Mouse (Mus musculus) limb, embryonic 14.5 days (tissue): ENCODE results near the gene Ace2. TPM values are rescaled to one million over a fixed set of nuclear protein-coding genes. Genes with fewer than 3 reads are reported as not detected.

Experiments
- ATAC-seq: fragments of 200-750 bp; cut with Nextera tagmentation; 2 replicates; pipeline ENCODE4 v1.8.0; 2017; ENCODE audit warnings: low read depth, moderate number of reproducible peaks, moderate TSS enrichment; ENCODE audit not compliant: low FRiP score
- DNase-seq: peaks from one replicate; pipeline ENCODE4 v3.0.0-alpha.2; 2015; ENCODE audit warnings: low spot score
- H3K27ac ChIP-seq: fragments of 300-500 bp; sonication (generic); replicated peaks from 2 replicates; pipeline ENCODE4 v1.5.1; 2014; ENCODE audit warnings: low read depth, mild to moderate bottlenecking, low read length, moderate library complexity, mixed read lengths
- H3K27me3 ChIP-seq: fragments of 300-500 bp; sonication (generic); 2 replicates; pipeline ENCODE4 v1.6.1; 2014; ENCODE audit warnings: low read length, mixed read lengths; ENCODE audit not compliant: control insufficient read depth, insufficient read depth
- H3K36me3 ChIP-seq: fragments of 300-500 bp; sonication (generic); 2 replicates; pipeline ENCODE4 v1.6.1; 2014; ENCODE audit warnings: mild to moderate bottlenecking, low read length, moderate library complexity, mixed read lengths; ENCODE audit not compliant: control insufficient read depth, insufficient read depth
- H3K4me1 ChIP-seq: fragments of 300-500 bp; sonication (generic); 2 replicates; pipeline ENCODE4 v1.6.1; 2014; ENCODE audit warnings: antibody characterized with exemption, low read length, mixed read lengths; ENCODE audit not compliant: control insufficient read depth, insufficient read depth
- H3K4me2 ChIP-seq: fragments of 300-500 bp; sonication (generic); replicated peaks from 2 replicates; pipeline ENCODE4 v1.6.1; 2014; ENCODE audit warnings: low read depth, mild to moderate bottlenecking, low read length, moderate library complexity; ENCODE audit not compliant: severe bottlenecking
- H3K4me3 ChIP-seq: fragments of 300-500 bp; sonication (generic); replicated peaks from 2 replicates; pipeline ENCODE4 v1.5.1; 2014; ENCODE audit warnings: low read length
- H3K9ac ChIP-seq: fragments of 300-500 bp; sonication (generic); 2 replicates; pipeline ENCODE4 v1.6.1; 2014; ENCODE audit warnings: mild to moderate bottlenecking, low read depth, low read length, moderate library complexity; ENCODE audit not compliant: severe bottlenecking
- H3K9me3 ChIP-seq: fragments of 300-500 bp; sonication (generic); 2 replicates; pipeline ENCODE4 v1.6.1; 2016; ENCODE audit warnings: low read length; ENCODE audit not compliant: control insufficient read depth
- POLR2A ChIP-seq: fragments of 200-500 bp; IDR thresholded peaks from 2 replicates; pipeline ENCODE4 v1.8.0; 2012; ENCODE audit warnings: inconsistent platforms, mild to moderate bottlenecking, moderate library complexity, borderline replicate concordance; ENCODE audit not compliant: insufficient read depth, insufficient read length; ENCODE audit errors: extremely low read depth
- WGBS: fragments of 180-500 bp; shearing (Covaris S2); extraction: QIAGEN DNeasy Blood & Tissue Kit; methylation state at CpG from one replicate; pipeline ENCODE4 v1.1.7; 2014; 5-methylcytosine and 5-hydroxymethylcytosine counted together
- polyA plus RNA-seq, 2 experiments: library from polyadenylated mRNA; depleted of rRNA in 1 of 2; stranded (reverse) in 1 of 2; unstranded in 1 of 2; fragments of >200 nt; fragmentation: Nextera tagmentation in 1 of 2; extraction: Ambion mirVana in 1 of 2; gene quantifications; 2 replicates each; pipeline versions ENCODE4 v1.2.1 to v1.2.3; 2012 to 2014

The Ace2 gene
- polyA plus RNA-seq, 2 experiments = 2.4 to 6.2 TPM

DNA sequence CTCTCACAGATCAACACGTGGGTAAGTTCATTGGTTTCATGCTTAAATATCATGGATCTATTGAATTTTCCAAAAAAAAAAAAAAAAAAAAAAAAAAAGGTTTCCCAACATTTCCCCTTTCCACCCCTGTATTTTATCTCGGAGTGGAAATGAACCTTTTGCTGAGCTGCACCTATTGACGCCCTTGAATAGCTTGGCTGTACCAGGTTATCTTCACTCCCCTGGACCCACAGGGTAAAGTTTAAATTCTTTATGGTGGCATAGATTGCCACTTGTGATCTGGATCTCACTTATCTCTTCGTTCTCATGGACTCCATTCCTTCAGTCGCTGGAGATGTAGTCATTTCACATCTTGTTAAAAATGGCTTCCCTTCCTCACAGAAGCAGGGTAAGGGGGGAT, 15.5 kb downstream of the Ace2 start:
- no peak for TF ChIP-seq POLR2A
- Histone ChIP-seq H3K9me3 (no peaks in the 10 kb centered on the region), H3K4me3 (no peak overlapping the region), H3K4me2 (no peak overlapping the region), H3K27me3 (no peaks in the 10 kb centered on the region), H3K27ac (no peak overlapping the region), H3K4me1 (no peaks in the 10 kb centered on the region), H3K9ac (no peak overlapping the region), H3K36me3 (no peaks in the 10 kb centered on the region)
- ATAC-seq (no peak), DNase-seq (no peak)
- 81% methylated on average over 5 of the region's 5 CpGs for WGBS

- WGBS = 33% methylated on average over 1 of the region's 1 CpGs
- H3K27me3 ChIP-seq = no peaks in the 10 kb centered on the region
Observed at GRCm38 (mm10) chrX:164164681-164165080, 25.5 kb downstream of the Ace2 start.

DNA sequence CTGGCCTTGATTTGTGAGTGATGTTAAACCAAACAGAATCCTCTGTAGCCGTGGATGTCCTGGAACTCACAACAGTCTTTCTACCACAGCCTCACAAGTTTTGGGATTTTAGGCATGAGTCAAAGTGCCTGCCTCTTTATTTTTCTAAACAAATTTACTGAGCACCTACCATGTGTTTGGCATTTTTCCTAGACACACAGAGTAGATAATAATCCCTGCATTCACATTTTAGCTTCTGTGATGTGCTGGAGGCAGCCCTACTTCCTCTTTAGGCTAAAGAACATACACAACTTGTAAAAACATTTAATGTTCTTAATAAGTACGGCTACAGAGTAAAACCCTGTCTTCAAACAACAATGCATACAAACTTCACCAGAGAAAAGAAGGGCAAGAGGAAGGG, 31.9 kb downstream of the Ace2 start:
- Histone ChIP-seq H3K36me3 (no peaks in the 10 kb centered on the region), H3K9me3 (no peaks in the 10 kb centered on the region), H3K4me1 (no peaks in the 10 kb centered on the region), H3K4me2 (no peak overlapping the region), H3K4me3 (no peak overlapping the region), H3K27ac (no peak overlapping the region), H3K9ac (no peak overlapping the region), H3K27me3 (no peaks in the 10 kb centered on the region)
- no peak for TF ChIP-seq POLR2A
- WGBS = 50% methylated on average over 2 of the region's 2 CpGs
- ATAC-seq (no peak), DNase-seq (no peak)

More at GRCm38 (mm10) chrX:164164681-164165080, 25.5 kb downstream of the Ace2 start:
- no peak for TF ChIP-seq POLR2A
- H3K4me2 ChIP-seq = no peak overlapping the region
- no peak overlapping the region for H3K9ac ChIP-seq
- no peaks in the 10 kb centered on the region for H3K9me3 ChIP-seq
- no peaks in the 10 kb centered on the region for H3K4me1 ChIP-seq
- H3K36me3 ChIP-seq = no peaks in the 10 kb centered on the region
- H3K4me3 ChIP-seq = no peak overlapping the region
- DNase-seq (no peak), ATAC-seq (no peak)
- no peak overlapping the region for H3K27ac ChIP-seq

GRCm38 (mm10) chrX:164173880-164174279, 34.7 kb downstream of the Ace2 start:
- no peak for ATAC-seq
- H3K27me3 ChIP-seq = no peaks in the 10 kb centered on the region
- WGBS = 85% methylated on average over 4 of the region's 4 CpGs

GRCm38 (mm10) chrX:164175311-164175710, 36.2 kb downstream of the Ace2 start:
- H3K4me2 ChIP-seq = no peak overlapping the region
- no peak overlapping the region for H3K9ac ChIP-seq
- no peak for TF ChIP-seq POLR2A
- ATAC-seq = no peak
- H3K27me3 ChIP-seq = 0 out of 2 replicates have a peak, but pooled peaks cover 5% of the 10 kb centered on the region
- H3K4me3 ChIP-seq = no peak overlapping the region
- no peaks in the 10 kb centered on the region for H3K36me3 ChIP-seq
- no peaks in the 10 kb centered on the region for H3K4me1 ChIP-seq
- no peak for DNase-seq
- 94% methylated on average over 1 of the region's 1 CpGs for WGBS
- no peaks in the 10 kb centered on the region for H3K9me3 ChIP-seq
- H3K27ac ChIP-seq = no peak overlapping the region

More at GRCm38 (mm10) chrX:164173880-164174279, 34.7 kb downstream of the Ace2 start:
- H3K36me3 ChIP-seq = no peaks in the 10 kb centered on the region
- TF ChIP-seq POLR2A = no peak
- no peak overlapping the region for H3K4me2 ChIP-seq
- H3K9ac ChIP-seq = no peak overlapping the region
- H3K4me1 ChIP-seq = no peaks in the 10 kb centered on the region
- DNase-seq = no peak
- no peak overlapping the region for H3K27ac ChIP-seq
- no peaks in the 10 kb centered on the region for H3K9me3 ChIP-seq
- H3K4me3 ChIP-seq = no peak overlapping the region

- ATAC-seq (no peak), DNase-seq (no peak)
- Histone ChIP-seq H3K4me2 (no peak overlapping the region), H3K9ac (no peak overlapping the region), H3K4me1 (no peaks in the 10 kb centered on the region), H3K9me3 (no peaks in the 10 kb centered on the region), H3K27ac (no peak overlapping the region), H3K36me3 (no peaks in the 10 kb centered on the region), H3K27me3 (0 out of 2 replicates have a peak, but pooled peaks cover 5% of the 10 kb centered on the region), H3K4me3 (no peak overlapping the region)
- 73% methylated on average over 2 of the region's 2 CpGs for WGBS
- no peak for TF ChIP-seq POLR2A
Observed at GRCm38 (mm10) chrX:164175780-164176179, 36.6 kb downstream of the Ace2 start.
